Mouse (Mus musculus) C2C12 (cell line): ENCODE results near the gene Nr1h2.

ENCODE experiments used
- CEBPB ChIP-seq: IDR thresholded peaks from one replicate; pipeline ENCODE4 v1.6.1; 2011; ENCODE audit warnings: low read depth, mild to moderate bottlenecking, control low read depth, moderate library complexity
- CTCF ChIP-seq: IDR thresholded peaks from one replicate; pipeline ENCODE4 v1.5.1; 2011; ENCODE audit not compliant: control insufficient read depth, insufficient read depth, insufficient read length
- MAX ChIP-seq: IDR thresholded peaks from one replicate; pipeline ENCODE4 v1.6.1; 2011; ENCODE audit warnings: mild to moderate bottlenecking, control low read depth
- MYOD1 ChIP-seq: IDR thresholded peaks from one replicate; pipeline ENCODE4 v1.6.1; 2011; ENCODE audit warnings: low read depth; ENCODE audit not compliant: control insufficient read depth, insufficient read length
- USF1 ChIP-seq: IDR thresholded peaks from one replicate; pipeline ENCODE4 v1.6.1; 2011; ENCODE audit warnings: low read depth, mild to moderate bottlenecking, control low read depth, moderate library complexity

- TF ChIP-seq CEBPB: no peak
- TF ChIP-seq CTCF: no peak
- TF ChIP-seq MYOD1: no peak
- no peak for TF ChIP-seq MAX
- TF ChIP-seq USF1: no peak
Measured at GRCm38 (mm10) chr7:44586518-44586917, 32.8 kb upstream of the Nr1h2 start.
